Comparison of ENCODE assay signal across 7 mouse cellular contexts in the genomic region with DNA sequence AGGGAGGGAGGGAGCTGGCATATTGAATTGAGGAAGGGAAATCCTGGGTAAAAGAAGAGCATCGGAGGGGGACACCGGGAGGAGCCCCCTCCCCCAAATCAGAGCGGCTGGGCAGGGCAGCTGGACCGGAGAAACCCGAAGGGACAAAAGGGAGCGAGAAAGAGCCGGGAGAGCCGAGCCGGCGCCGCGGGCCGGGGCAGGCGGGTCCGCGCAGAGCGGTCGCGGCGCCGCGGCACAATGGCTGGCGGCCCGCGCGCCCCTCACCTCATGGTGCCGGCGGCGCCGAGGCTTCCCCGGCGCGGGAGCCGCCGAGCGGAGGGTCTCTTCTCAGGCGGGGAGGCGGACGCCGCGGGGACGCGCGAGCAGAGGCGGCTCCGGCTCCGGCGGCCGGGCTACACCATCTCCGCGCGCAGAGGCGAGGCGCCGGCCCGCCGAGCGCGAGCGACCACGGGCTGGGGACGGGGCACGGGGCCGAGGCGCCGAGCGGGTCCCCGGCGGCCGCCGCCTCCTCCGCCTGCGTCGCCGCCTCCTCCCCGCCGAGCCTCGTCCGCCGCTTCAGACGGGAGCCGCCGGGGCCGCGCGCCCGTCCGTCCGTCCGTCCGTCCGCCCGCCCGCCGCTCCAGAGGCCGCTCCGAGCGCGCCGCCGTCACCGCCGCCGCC. TPM values are rescaled to one million over a fixed set of nuclear protein-coding genes. Genes with fewer than 3 reads are reported as not detected.
DNase-seq lines count a peak whose midpoint lies in the region; ATAC-seq and TF ChIP-seq lines count a peak whose summit lies in the region.

No protein-coding gene starts in this region.

- H3K36me3 ChIP-seq in forebrain, embryonic 13.5 days (ENCODE audit: poor library complexity, severe bottlenecking): 0 out of 2 replicates have a peak, but pooled peaks cover 2% of the 10 kb centered on the region
- no peaks in the 10 kb centered on the region for H3K36me3 ChIP-seq in intestine, postnatal 0 days (ENCODE audit: control insufficient read depth, insufficient read depth)
- 0 out of 2 replicates have a peak, but pooled peaks cover 1% of the 10 kb centered on the region for H3K36me3 ChIP-seq in midbrain, embryonic 14.5 days (ENCODE audit: control insufficient read depth, insufficient read depth, low read length)

- H3K4me3 ChIP-seq in brown adipose tissue, adult 24 weeks (ENCODE audit: insufficient read depth, low read depth, low read length): peak overlapping the region; percentile 77
- peak overlapping the region; percentile 79 for H3K4me3 ChIP-seq in forebrain, embryonic 13.5 days
- peak overlapping the region; percentile 85 for H3K4me3 ChIP-seq in intestine, postnatal 0 days (ENCODE audit: low read depth, low read length)
- H3K4me3 ChIP-seq in midbrain, embryonic 14.5 days (replicated peaks; ENCODE audit: low read depth, low read length): peak overlapping the region; percentile 88

- ATAC-seq in forebrain, embryonic 13.5 days: peak; percentile 72
- peak; percentile 62 for ATAC-seq in intestine, postnatal 0 days
- ATAC-seq in midbrain, embryonic 14.5 days (ENCODE audit: low FRiP score, low TSS enrichment): peak; percentile 69

- DNase-seq in left cerebral cortex, postnatal 4 days: peak; percentile 38
- DNase-seq in left cerebral cortex, postnatal 10 days (ENCODE audit: extremely low spot score in 1 of 2, low spot score in 2 of 2): no peak
- DNase-seq in midbrain, embryonic 14.5 days: peak; percentile 79
- peak; percentile 59 for DNase-seq in thymus, postnatal 4 days

- no peak for TF ChIP-seq CTCF in intestine, postnatal 0 days (IDR thresholded peaks at IDR 0.05; ENCODE audit: low read depth)

- intact Hi-C loops in left cerebral cortex, postnatal 4 days (cut with DNase I): loop anchor here (10.0 kb wide), 2 partner anchors 95 to 125 kb away; no protein-coding TSS in a partner anchor
- intact Hi-C loops in left cerebral cortex, postnatal 10 days (cut with DNase I): loop anchor here (2.0 to 10.0 kb wide), 3 partner anchors 65 to 123 kb away; no protein-coding TSS in a partner anchor

- H3K9ac ChIP-seq in forebrain, embryonic 13.5 days: peak overlapping the region; percentile 91
- peak overlapping the region; percentile 74 for H3K9ac ChIP-seq in intestine, postnatal 0 days (ENCODE audit: low read depth, low read length)
- peak overlapping the region; percentile 97 for H3K9ac ChIP-seq in midbrain, embryonic 14.5 days (replicated peaks; ENCODE audit: low read length)

- H3K4me1 ChIP-seq in brown adipose tissue, adult 24 weeks (ENCODE audit: control insufficient read depth, insufficient read depth, insufficient read length, low read length): no peaks in the 10 kb centered on the region
- H3K4me1 ChIP-seq in forebrain, embryonic 13.5 days: peaks cover 34% of the 10 kb centered on the region
- 0 out of 2 replicates have a peak, but pooled peaks cover 3% of the 10 kb centered on the region for H3K4me1 ChIP-seq in intestine, postnatal 0 days (replicated peaks; ENCODE audit: control insufficient read depth, insufficient read depth, low read length)
- peaks cover 27% of the 10 kb centered on the region for H3K4me1 ChIP-seq in midbrain, embryonic 14.5 days (ENCODE audit: control insufficient read depth, insufficient read depth, low read length)

- no peaks in the 10 kb centered on the region for H3K9me3 ChIP-seq in forebrain, embryonic 13.5 days (replicated peaks)
- H3K9me3 ChIP-seq in intestine, postnatal 0 days (ENCODE audit: control insufficient read depth): no peaks in the 10 kb centered on the region
- no peaks in the 10 kb centered on the region for H3K9me3 ChIP-seq in midbrain, embryonic 14.5 days (ENCODE audit: control insufficient read depth, low read length)

- H3K27me3 ChIP-seq in forebrain, embryonic 13.5 days: no peaks in the 10 kb centered on the region
- peaks cover 9% of the 10 kb centered on the region; the same call in 1 of the 2 replicates for H3K27me3 ChIP-seq in intestine, postnatal 0 days (replicated peaks; ENCODE audit: control insufficient read depth, insufficient read depth, low read length)
- no peaks in the 10 kb centered on the region for H3K27me3 ChIP-seq in midbrain, embryonic 14.5 days (ENCODE audit: control insufficient read depth, insufficient read depth, low read length)

- no peak overlapping the region for H3K27ac ChIP-seq in brown adipose tissue, adult 24 weeks (replicated peaks; ENCODE audit: low read depth, low read length)
- H3K27ac ChIP-seq in forebrain, embryonic 13.5 days: peak overlapping the region; percentile 98
- H3K27ac ChIP-seq in intestine, postnatal 0 days (ENCODE audit: low read depth, low read length): peak overlapping the region; percentile 74
- H3K27ac ChIP-seq in midbrain, embryonic 14.5 days (replicated peaks; ENCODE audit: low read depth, low read length): peak overlapping the region; percentile 99

- 0% methylated on average over 59 of the region's 104 CpGs for WGBS in forebrain, embryonic 13.5 days
- under 1% methylated on average over 54 of the region's 104 CpGs for WGBS in intestine, postnatal 0 days
- WGBS in midbrain, embryonic 14.5 days: under 1% methylated on average over 82 of the region's 104 CpGs

- H3K4me2 ChIP-seq in forebrain, embryonic 13.5 days: peak overlapping the region; percentile 71
- H3K4me2 ChIP-seq in intestine, postnatal 0 days (replicated peaks; ENCODE audit: low read depth): peak overlapping the region; percentile 87
- peak overlapping the region; percentile 71 for H3K4me2 ChIP-seq in midbrain, embryonic 14.5 days (ENCODE audit: low read length)

RNA-seq across cellular contexts. Expression of a gene that starts 0.4 kb away (rescaled TPM):
- 100 to 1,000 TPM; 177 to 186 TPM for total RNA-seq in left cerebral cortex, postnatal 4 days (2021)
- 100 to 1,000 TPM; 139 to 152 TPM for total RNA-seq in left cerebral cortex, postnatal 10 days (2021)
- polyA plus RNA-seq in brown adipose tissue, adult 24 weeks (2012; ENCODE audit: insufficient read depth, insufficient read length, missing spikeins): 5.5 and 8.0 TPM in 2 replicates
- polyA plus RNA-seq in forebrain, embryonic 13.5 days (2015; fragmentation: Nextera tagmentation; extraction: Ambion mirVana): 35.0 and 37.3 TPM in 2 replicates
- polyA plus RNA-seq in intestine, postnatal 0 days (2015; fragmentation: Nextera tagmentation; extraction: Ambion mirVana): 4.9 and 7.0 TPM in 2 replicates
- 42.9 TPM in 2 replicates for polyA plus RNA-seq in midbrain, embryonic 14.5 days (2014; fragmentation: Nextera tagmentation; extraction: Ambion mirVana)

Comparison
In these comparisons a context has a peak if more than half of its experiments do, and no peak if none do; other contexts are left out.
1. DNase-seq: peak in left cerebral cortex, postnatal 4 days (single experiment), midbrain, embryonic 14.5 days (single experiment) and thymus, postnatal 4 days (single experiment); none in left cerebral cortex, postnatal 10 days (0 of 2).
2. Peak in every context shown above with its lines, with median percentiles within 50 percentile points of each other: H3K4me3 ChIP-seq, ATAC-seq, H3K4me2 ChIP-seq and H3K9ac ChIP-seq.